Mouse (Mus musculus): ENCODE measurements around the gene Capn6. TPM values are rescaled to one million over a fixed set of nuclear protein-coding genes. Genes with fewer than 3 reads are reported as not detected.

The Capn6 gene
- 220 and 225 TPM in 2 replicates for polyA plus RNA-seq (2016; fragmentation: Nextera tagmentation; extraction: Ambion mirVana)

DNA sequence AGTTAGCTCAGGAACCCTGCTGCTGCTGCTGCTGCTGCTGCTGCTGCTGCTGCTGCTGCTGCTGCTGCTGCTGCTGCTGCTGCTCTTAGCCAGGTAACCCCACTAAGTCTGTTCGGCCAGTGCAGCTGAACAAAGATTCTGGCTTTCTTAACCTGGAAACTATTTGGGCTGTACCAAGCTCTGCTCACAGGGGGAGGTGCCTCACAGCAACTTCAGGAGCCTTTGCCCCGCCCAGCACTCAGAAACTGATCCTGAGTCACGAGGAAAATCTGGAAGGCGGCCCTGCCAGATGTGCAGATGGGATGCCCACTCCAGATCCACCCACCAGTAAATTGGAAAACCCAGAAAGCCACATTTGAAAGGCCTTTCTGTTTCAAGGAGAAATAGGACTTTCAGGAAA is at the start of gene Capn6:
Capn6 (minus strand) TSS at position 203 of the 400 bp plus-strand sequence.
- peak within 1 kb of the TSS; percentile 74; the same call in 1 of the 2 replicates for H3K27ac ChIP-seq

DNA sequence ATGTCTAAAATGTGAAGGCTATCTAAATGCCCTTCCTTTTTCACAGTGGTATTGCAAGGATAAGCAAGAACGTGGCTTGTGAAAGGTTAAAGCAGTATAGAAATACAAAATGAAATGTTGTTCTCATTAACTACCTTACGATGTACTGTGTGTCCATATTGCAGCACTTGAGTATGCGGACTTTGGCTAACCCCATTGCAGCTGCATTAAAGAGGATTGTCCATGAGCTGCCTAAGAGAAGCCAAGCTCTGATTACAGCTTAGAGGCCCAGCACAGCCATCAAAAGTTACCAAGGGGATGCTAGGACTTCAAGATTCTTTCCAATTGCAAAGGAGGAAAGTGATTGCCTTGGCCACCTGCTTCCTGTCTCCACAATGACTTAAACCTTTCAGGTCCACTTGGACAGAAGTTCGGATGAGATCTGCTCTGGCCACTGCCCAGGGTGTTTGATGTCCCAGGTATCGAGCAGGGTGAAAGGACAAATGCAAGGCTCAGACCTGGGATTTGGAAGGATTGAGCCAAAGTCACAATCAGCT is 40.0 kb upstream of the Capn6 start:
- no peaks in the 10 kb centered on the region for H3K9me3 ChIP-seq
- no peak overlapping the region for H3K9ac ChIP-seq
- H3K4me2 ChIP-seq (replicated peaks) = no peak overlapping the region
- no peaks in the 10 kb centered on the region for H3K4me1 ChIP-seq
- H3K4me3 ChIP-seq = no peak overlapping the region
- no peak for ATAC-seq (ENCODE audit: insufficient number of reproducible peaks, insufficient read depth, low FRiP score, low TSS enrichment)
- H3K36me3 ChIP-seq = no peaks in the 10 kb centered on the region
- no peak overlapping the region for H3K27ac ChIP-seq
- peaks cover 7% of the 10 kb centered on the region; the same call in 1 of the 2 replicates for H3K27me3 ChIP-seq
- 69% methylated on average over 5 of the region's 5 CpGs for WGBS

More for the DNA sequence above, at the start of gene Capn6:
- peak; percentile 52; the same call in 1 of the 2 replicates for ATAC-seq (ENCODE audit: insufficient number of reproducible peaks, insufficient read depth, low FRiP score, low TSS enrichment)
- Histone ChIP-seq H3K4me3 (peak within 1 kb of the TSS; percentile 46), H3K9me3 (no peaks in the 10 kb centered on the region), H3K4me1 (no peaks in the 10 kb centered on the region), H3K4me2 (replicated peaks) (peak within 1 kb of the TSS; percentile 44), H3K9ac (peak within 1 kb of the TSS; percentile 56), H3K36me3 (no peaks in the 10 kb centered on the region), H3K27me3 (no peaks in the 10 kb centered on the region)
- WGBS = 15% methylated on average over 4 of the region's 4 CpGs

DNA sequence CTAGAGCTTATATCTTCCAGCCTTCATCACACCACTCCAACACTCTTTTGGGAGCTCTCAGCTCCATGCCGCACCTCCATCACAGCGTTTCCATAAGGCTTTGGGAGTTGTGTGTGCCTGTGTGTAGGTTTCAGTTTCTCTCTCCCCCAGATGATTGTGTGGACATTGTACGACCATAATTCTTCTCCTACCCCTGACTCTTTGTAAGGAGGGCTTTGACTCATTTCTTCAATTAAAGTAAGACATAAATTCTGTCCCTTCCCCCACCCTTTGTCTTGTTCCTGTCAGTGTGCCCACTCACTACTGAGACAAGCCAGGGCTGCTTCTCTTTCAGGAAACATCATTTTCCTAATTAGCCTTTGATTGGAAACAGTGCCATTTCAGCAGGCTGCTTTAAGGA is 24.1 kb upstream of the Capn6 start:
- Histone ChIP-seq H3K27me3 (peaks cover 8% of the 10 kb centered on the region; the same call in 1 of the 2 replicates), H3K27ac (no peak overlapping the region), H3K36me3 (no peaks in the 10 kb centered on the region), H3K4me2 (replicated peaks) (no peak overlapping the region), H3K9me3 (no peaks in the 10 kb centered on the region), H3K9ac (no peak overlapping the region), H3K4me3 (no peak overlapping the region), H3K4me1 (no peaks in the 10 kb centered on the region)
- no peak for ATAC-seq (ENCODE audit: insufficient number of reproducible peaks, insufficient read depth, low FRiP score, low TSS enrichment)
- 59% methylated on average over 3 of the region's 3 CpGs for WGBS

DNA sequence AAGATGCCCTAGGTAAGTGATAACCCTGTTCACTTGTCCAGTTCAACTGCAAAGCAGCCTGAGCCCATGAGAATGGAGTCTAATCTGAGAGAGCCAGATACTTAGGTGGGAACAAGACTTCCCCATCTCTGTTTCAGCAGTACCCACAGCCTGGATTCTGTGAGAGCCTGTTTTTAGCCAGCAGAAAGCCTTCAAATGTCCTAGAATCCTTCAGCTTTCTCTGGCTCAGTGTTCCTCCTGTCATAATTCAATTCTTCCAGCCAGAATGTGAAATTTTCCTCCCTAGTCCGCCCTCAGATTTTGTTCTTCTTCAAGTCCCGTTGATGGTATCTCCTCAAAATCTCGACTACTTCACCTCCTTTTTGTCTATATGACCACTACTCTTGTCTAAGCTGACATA is 22.8 kb upstream of the Capn6 start:
- no peaks in the 10 kb centered on the region for H3K9me3 ChIP-seq
- H3K4me2 ChIP-seq (replicated peaks) = no peak overlapping the region
- WGBS = 75% methylated on average over 3 of the region's 3 CpGs
- H3K27me3 ChIP-seq = peaks cover 8% of the 10 kb centered on the region; the same call in 1 of the 2 replicates
- no peaks in the 10 kb centered on the region for H3K36me3 ChIP-seq
- ATAC-seq (ENCODE audit: insufficient number of reproducible peaks, insufficient read depth, low FRiP score, low TSS enrichment) = no peak
- no peak overlapping the region for H3K4me3 ChIP-seq
- H3K9ac ChIP-seq = no peak overlapping the region
- H3K27ac ChIP-seq = no peak overlapping the region
- no peaks in the 10 kb centered on the region for H3K4me1 ChIP-seq

DNA sequence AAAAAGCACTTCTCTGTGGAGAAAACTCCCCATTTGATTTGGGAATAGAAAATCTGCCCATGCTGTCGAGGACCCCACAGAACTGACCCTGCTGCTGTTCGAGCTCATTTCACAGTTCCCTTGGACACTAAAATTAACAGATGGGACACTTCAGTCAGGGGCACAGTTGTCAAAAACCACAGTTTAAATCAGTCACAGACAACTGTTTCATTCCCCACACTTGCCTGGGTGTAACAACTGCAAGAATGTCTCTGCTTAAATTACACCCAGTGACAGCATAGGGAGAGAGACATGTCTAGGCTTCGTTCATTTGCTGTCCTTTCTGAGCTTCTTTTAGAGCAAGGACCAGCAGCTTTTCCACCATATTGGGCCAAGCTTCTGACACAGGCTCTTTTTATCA is 19.4 kb upstream of the Capn6 start:
- H3K4me3 ChIP-seq = no peak overlapping the region
- WGBS = 66% methylated on average over 3 of the region's 3 CpGs
- no peaks in the 10 kb centered on the region for H3K4me1 ChIP-seq
- H3K9me3 ChIP-seq = no peaks in the 10 kb centered on the region
- no peak overlapping the region for H3K9ac ChIP-seq
- no peak overlapping the region for H3K27ac ChIP-seq
- no peak for ATAC-seq (ENCODE audit: insufficient number of reproducible peaks, insufficient read depth, low FRiP score, low TSS enrichment)
- peaks cover 8% of the 10 kb centered on the region; the same call in 1 of the 2 replicates for H3K27me3 ChIP-seq
- H3K4me2 ChIP-seq (replicated peaks) = no peak overlapping the region
- H3K36me3 ChIP-seq = no peaks in the 10 kb centered on the region

DNA sequence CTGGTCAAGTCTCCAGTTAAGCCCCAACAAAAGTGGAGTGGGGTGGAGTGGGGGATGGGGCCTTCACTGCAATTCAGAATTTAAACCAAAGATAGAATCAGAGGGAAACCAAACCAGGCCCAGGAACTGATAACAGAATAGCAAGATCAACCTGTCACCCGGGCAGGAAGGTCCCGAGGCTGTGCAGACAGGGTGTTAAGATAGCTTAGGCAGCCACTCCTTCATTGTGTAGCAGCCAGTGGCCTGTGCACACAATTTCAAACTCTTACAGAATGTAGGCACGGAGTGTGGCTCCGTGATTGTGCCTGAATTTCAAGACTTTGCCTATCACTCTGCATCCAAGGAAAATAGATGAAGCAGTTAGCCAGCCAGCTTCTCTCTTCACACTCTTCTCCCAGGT is 693 bp downstream of the Capn6 start:
- no peak for ATAC-seq (ENCODE audit: insufficient number of reproducible peaks, insufficient read depth, low FRiP score, low TSS enrichment)
- Histone ChIP-seq H3K27me3 (no peaks in the 10 kb centered on the region), H3K36me3 (no peaks in the 10 kb centered on the region), H3K9ac (peak overlapping the region; percentile 56), H3K4me2 (replicated peaks) (peak overlapping the region; percentile 44), H3K4me3 (peak overlapping the region; percentile 46), H3K27ac (peak overlapping the region; percentile 74; the same call in 1 of the 2 replicates), H3K4me1 (no peaks in the 10 kb centered on the region), H3K9me3 (no peaks in the 10 kb centered on the region)
- WGBS = 35% methylated on average over 4 of the region's 4 CpGs

DNA sequence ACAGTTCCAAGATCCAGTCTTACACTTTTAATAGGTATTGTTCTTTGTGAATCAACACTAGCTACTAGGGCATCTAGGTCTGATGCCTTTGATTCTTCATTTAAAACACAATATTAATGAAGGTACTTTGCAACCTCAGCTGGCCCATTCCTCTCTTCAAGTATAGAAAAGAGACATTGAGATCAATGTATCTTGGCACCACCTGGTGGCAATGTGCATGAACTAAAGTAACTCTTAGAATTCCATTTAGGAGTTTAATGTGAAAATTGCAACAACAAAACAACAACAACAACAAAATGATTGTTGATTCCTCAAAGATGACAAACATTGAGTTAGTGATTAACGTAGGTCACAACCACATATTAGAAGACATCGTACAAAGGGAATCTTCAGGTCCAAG is 8.3 kb downstream of the Capn6 start:
- WGBS = 90% methylated on average over 2 of the region's 2 CpGs
- H3K36me3 ChIP-seq = no peaks in the 10 kb centered on the region
- no peak overlapping the region for H3K4me2 ChIP-seq (replicated peaks)
- no peak overlapping the region for H3K4me3 ChIP-seq
- H3K9me3 ChIP-seq = no peaks in the 10 kb centered on the region
- no peaks in the 10 kb centered on the region for H3K4me1 ChIP-seq
- H3K27me3 ChIP-seq = no peaks in the 10 kb centered on the region
- no peak for ATAC-seq (ENCODE audit: insufficient number of reproducible peaks, insufficient read depth, low FRiP score, low TSS enrichment)
- H3K27ac ChIP-seq = no peak overlapping the region
- H3K9ac ChIP-seq = no peak overlapping the region

DNA sequence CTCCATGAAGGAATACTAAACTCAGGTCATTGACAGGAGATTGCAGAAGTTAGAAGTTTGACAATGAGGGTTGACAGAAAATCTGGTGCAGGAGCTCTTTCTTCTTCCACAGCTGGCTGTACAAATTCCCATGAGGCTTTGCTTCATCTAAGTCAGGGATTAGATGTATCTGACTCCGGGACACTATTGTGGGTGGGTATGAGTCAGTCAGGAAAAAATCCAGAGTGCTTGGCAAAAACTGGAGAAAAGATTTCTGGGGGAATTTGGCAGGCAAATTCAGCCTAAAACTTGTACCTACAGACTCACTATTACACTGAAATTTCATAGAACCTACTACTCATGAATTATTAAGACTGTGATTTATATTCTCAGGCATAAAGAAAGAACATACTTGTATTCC is 11.3 kb downstream of the Capn6 start:
- H3K9ac ChIP-seq = no peak overlapping the region
- H3K36me3 ChIP-seq = no peaks in the 10 kb centered on the region
- H3K9me3 ChIP-seq = no peaks in the 10 kb centered on the region
- no peaks in the 10 kb centered on the region for H3K27me3 ChIP-seq
- 90% methylated on average over 1 of the region's 1 CpGs for WGBS
- H3K4me2 ChIP-seq (replicated peaks) = no peak overlapping the region
- H3K4me3 ChIP-seq = no peak overlapping the region
- no peaks in the 10 kb centered on the region for H3K4me1 ChIP-seq
- ATAC-seq (ENCODE audit: insufficient number of reproducible peaks, insufficient read depth, low FRiP score, low TSS enrichment) = no peak
- H3K27ac ChIP-seq = no peak overlapping the region

DNA sequence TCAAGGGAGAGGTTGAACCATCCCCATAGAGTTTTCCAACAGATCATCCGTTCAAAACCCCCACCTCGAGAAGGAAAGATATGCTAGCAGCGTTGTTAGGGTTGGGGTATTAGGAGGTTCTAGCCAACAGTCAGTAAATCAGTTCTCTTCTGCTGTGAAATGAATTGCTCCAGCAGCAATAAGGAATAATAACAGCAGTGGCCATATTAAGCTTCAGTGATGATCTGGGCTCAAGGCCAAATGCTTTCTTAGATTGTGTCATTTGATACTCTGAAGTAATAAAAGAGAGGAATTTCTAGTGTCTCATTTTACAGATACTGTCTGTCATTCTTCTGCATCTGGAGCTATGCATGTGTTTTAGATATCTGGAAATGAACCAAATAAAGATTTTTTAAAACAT is 64.7 kb downstream of the Capn6 start:
- no peaks in the 10 kb centered on the region for H3K27me3 ChIP-seq
- no peak overlapping the region for H3K27ac ChIP-seq
- no peak overlapping the region for H3K4me3 ChIP-seq
- no peaks in the 10 kb centered on the region for H3K36me3 ChIP-seq
- no peaks in the 10 kb centered on the region for H3K9me3 ChIP-seq
- no peak overlapping the region for H3K4me2 ChIP-seq (replicated peaks)
- no peak for ATAC-seq (ENCODE audit: insufficient number of reproducible peaks, insufficient read depth, low FRiP score, low TSS enrichment)
- 68% methylated on average over 3 of the region's 3 CpGs for WGBS
- H3K9ac ChIP-seq = no peak overlapping the region
- H3K4me1 ChIP-seq = no peaks in the 10 kb centered on the region

Small RNA genes within 50 kb of the gene (microRNA-seq; reads per million reads assigned to microRNA genes)
- gene Gm47298 = 0.91 reads per million

Other genes starting within 250 kb of the Capn6 start
- 17.4 and 18.1 TPM in 2 replicates for gene Dcx, start 105.9 kb upstream of the Capn6 start, polyA plus RNA-seq (2016; fragmentation: Nextera tagmentation; extraction: Ambion mirVana)